Mouse (Mus musculus): Measurements from ENCODE around the gene Uxs1.
A peak's percentile ranks its signal among the peaks of the same experiment; 100 is the strongest.

The Uxs1 gene

DNA sequence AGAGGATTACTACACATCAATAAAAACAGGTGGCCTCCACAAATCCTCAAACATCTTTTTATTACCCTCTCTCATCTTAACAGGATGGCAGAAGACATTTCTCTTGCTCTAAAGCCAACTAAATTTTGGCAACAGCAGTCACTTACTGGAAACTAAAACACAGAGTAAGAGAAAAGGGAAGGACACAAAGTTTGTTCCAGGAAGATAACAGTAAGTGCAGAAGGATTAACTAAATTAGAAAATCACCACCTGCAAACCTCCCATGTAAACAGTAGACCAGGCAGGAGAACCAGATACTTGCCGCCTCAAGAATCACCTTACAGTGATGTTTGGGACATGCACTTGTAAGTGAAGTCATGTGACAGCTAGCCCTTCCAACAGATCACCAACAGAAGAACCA is 5.8 kb downstream of the Uxs1 start:
- no peak for DNase-seq (ENCODE audit: low read depth, low spot score)
- no peaks in the 10 kb centered on the region for H3K27me3 ChIP-seq (ENCODE audit: control insufficient read depth, insufficient read depth, low read length, poor library complexity, severe bottlenecking)
- no peaks in the 10 kb centered on the region for H3K36me3 ChIP-seq (ENCODE audit: control insufficient read depth, insufficient read depth, low read length, poor library complexity, severe bottlenecking)

DNA sequence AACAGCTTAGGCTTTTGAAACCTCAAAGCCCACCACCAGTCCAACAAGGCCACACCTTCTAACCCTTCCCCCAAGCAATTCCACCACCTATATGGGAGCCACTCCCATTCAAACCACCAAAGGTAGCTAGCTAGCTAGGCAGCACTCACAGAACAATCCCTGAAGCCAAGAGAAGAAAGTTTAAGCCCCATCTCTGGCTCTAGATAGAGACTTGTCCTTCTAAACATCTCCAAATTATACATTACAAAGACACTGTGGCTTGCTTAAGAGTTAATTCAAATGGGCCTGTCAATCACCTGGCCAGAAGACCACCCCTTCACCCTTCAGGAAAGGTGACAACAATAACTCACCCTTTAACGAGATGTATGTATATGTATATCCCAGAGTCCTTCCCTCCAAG is 7.0 kb downstream of the Uxs1 start:
- no peaks in the 10 kb centered on the region for H3K36me3 ChIP-seq (ENCODE audit: control insufficient read depth, insufficient read depth, low read length, poor library complexity, severe bottlenecking)
- no peak for DNase-seq (ENCODE audit: low read depth, low spot score)
- H3K27me3 ChIP-seq (ENCODE audit: control insufficient read depth, insufficient read depth, low read length, poor library complexity, severe bottlenecking) = no peaks in the 10 kb centered on the region

DNA sequence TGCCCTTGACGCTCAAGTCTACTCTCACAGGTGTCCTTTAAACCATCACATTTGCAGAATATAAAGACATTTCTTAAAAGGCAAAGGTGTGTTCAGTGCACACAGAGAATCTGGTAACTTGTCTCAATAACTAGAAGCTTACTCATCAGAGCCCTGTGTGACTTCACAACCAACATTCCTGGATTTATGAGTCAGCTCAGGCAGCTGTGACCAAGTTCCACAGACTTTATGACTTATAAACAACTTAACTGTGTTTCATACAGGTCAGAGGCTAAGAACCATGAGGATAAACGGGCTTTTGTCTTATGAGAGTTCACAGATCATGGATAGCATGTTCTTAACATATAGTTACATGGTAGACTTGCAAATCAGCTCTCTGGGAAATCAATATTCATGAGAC is 8.5 kb downstream of the Uxs1 start:
- H3K36me3 ChIP-seq (ENCODE audit: control insufficient read depth, insufficient read depth, low read length, poor library complexity, severe bottlenecking) = no peaks in the 10 kb centered on the region
- H3K27me3 ChIP-seq (ENCODE audit: control insufficient read depth, insufficient read depth, low read length, poor library complexity, severe bottlenecking) = no peaks in the 10 kb centered on the region
- no peak for DNase-seq (ENCODE audit: low read depth, low spot score)

- H3K36me3 ChIP-seq (ENCODE audit: control insufficient read depth, insufficient read depth, low read length, poor library complexity, severe bottlenecking) = no peaks in the 10 kb centered on the region
- H3K27me3 ChIP-seq (ENCODE audit: control insufficient read depth, insufficient read depth, low read length, poor library complexity, severe bottlenecking) = no peaks in the 10 kb centered on the region
- no peak for DNase-seq (ENCODE audit: low read depth, low spot score)
Measured at GRCm38 (mm10) chr1:43818356-43818755, 9.2 kb downstream of the Uxs1 start.

DNA sequence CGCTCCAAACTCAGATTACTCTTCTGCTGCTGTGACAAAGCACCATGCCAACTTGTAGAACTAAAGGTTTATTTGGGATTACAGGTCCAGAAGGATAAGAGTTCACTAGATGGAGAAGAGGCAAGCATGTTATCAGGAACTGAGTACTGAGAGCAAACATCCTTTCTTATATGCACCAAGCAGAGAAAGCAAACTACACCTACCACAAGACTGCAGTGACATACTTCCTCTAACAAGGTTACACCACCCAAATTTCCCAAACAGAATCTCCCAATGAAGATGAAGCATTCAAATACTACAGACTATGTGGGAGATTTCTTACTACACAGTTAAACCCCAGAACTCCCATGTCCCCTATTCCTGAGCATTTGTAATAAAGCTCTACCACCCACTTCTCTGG is 15.8 kb downstream of the Uxs1 start:
- no peaks in the 10 kb centered on the region; the same call in 1 of the 2 replicates for H3K27me3 ChIP-seq (ENCODE audit: control insufficient read depth, insufficient read depth, low read length, poor library complexity, severe bottlenecking)
- peak; percentile 13 for DNase-seq (ENCODE audit: low read depth, low spot score)

GRCm38 (mm10) chr1:43811055-43811454 is 16.5 kb downstream of the Uxs1 start:
- DNase-seq (ENCODE audit: low read depth, low spot score) = peak; percentile 49
- H3K36me3 ChIP-seq (ENCODE audit: control insufficient read depth, insufficient read depth, low read length, poor library complexity, severe bottlenecking) = no peaks in the 10 kb centered on the region
- H3K27me3 ChIP-seq (ENCODE audit: control insufficient read depth, insufficient read depth, low read length, poor library complexity, severe bottlenecking) = no peaks in the 10 kb centered on the region; the same call in 1 of the 2 replicates

More for the DNA sequence above, 15.8 kb downstream of the Uxs1 start:
- H3K36me3 ChIP-seq (ENCODE audit: control insufficient read depth, insufficient read depth, low read length, poor library complexity, severe bottlenecking) = no peaks in the 10 kb centered on the region

DNA sequence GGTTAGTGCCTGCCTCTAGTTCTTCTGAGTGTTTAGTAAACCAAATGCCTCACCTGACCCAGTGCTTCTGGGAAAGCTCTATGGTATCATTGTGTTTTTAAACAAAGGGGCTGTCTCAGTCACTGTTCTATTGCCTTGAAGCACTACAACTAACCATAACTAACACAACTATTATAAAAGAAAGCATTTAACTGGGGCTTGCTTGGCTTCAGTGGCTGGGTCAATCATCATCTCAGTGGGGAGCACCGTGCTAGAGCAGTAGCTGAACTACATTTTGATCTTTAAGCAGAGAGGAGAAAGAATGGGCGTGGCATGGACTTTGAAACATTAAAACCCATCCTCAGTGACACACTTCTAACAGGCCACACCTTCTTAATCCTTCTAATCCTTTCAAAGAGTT is 18.2 kb downstream of the Uxs1 start:
- no peak for DNase-seq (ENCODE audit: low read depth, low spot score)
- H3K27me3 ChIP-seq (ENCODE audit: control insufficient read depth, insufficient read depth, low read length, poor library complexity, severe bottlenecking) = no peaks in the 10 kb centered on the region; the same call in 1 of the 2 replicates
- H3K36me3 ChIP-seq (ENCODE audit: control insufficient read depth, insufficient read depth, low read length, poor library complexity, severe bottlenecking) = no peaks in the 10 kb centered on the region

- no peak for DNase-seq (ENCODE audit: low read depth, low spot score)
- no peaks in the 10 kb centered on the region; the same call in 1 of the 2 replicates for H3K36me3 ChIP-seq (ENCODE audit: control insufficient read depth, insufficient read depth, low read length, poor library complexity, severe bottlenecking)
- H3K27me3 ChIP-seq (ENCODE audit: control insufficient read depth, insufficient read depth, low read length, poor library complexity, severe bottlenecking) = no peaks in the 10 kb centered on the region; the same call in 1 of the 2 replicates
Measured at GRCm38 (mm10) chr1:43803906-43804474, 23.6 kb downstream of the Uxs1 start.

DNA sequence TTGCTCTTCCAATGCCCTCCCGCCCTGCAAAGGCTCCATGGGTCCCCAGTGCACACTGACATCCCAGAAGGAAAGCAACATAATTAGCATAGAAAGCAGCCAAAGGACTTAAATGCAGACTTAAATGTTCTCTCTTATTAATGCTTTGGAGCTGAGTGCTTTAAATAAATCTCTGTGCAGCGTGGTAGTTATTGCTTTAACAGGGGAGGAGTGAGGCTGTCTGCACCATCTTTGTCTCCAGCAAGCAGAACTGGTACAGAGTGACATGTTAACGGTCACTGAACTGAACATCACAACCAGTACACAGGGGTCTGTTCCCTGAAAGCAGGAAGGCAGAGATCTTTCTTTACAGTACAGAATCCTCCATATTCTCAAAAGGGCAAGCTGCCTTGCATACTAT is 29.6 kb downstream of the Uxs1 start:
- Histone ChIP-seq H3K36me3 (ENCODE audit: control insufficient read depth, insufficient read depth, low read length, poor library complexity, severe bottlenecking) (0 out of 2 replicates have a peak, but pooled peaks cover 3% of the 10 kb centered on the region), H3K27me3 (ENCODE audit: control insufficient read depth, insufficient read depth, low read length, poor library complexity, severe bottlenecking) (no peaks in the 10 kb centered on the region)
- no peak for DNase-seq (ENCODE audit: low read depth, low spot score)

DNA sequence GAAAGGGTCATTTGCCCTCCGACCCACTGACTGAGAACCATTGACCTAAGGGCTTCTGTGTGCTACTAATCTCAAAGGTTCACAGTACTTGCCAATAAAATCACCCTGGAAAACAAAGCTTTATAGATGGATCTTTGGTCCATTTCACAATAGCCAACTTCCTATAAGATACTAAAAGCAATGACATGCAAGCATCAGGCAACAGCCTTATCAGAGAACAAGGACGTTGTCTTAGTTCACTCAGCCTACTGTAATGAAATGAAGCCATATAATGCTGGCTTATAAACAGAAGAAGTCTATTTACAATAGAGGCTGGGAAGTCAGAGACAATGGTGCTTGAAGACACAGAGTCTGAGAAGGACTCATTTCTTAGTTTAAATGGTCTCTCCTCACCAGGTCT is 37.8 kb downstream of the Uxs1 start:
- DNase-seq (ENCODE audit: low read depth, low spot score) = no peak

DNA sequence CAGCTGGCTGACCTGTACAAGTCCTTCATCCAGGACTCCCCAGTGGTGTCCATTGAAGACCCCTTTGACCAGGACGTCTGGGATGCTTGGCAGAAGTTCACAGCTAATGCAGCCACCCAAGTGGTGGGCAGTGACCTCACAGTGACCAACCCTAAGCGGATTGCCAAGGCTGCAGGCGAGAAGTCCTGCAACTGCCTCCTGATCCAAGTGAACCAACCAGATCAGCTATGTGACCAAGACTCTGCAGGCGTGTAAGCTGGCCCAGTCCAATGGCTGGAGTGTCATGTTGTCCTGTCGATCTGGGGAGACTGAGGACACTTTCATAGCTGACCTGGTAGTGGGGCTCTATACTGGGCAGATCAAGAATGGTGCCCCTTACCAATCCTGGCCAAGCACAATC is 40.9 kb downstream of the Uxs1 start:
- no peaks in the 10 kb centered on the region for H3K36me3 ChIP-seq (ENCODE audit: control insufficient read depth, insufficient read depth, low read length, poor library complexity, severe bottlenecking)
- H3K27me3 ChIP-seq (ENCODE audit: control insufficient read depth, insufficient read depth, low read length, poor library complexity, severe bottlenecking) = no peaks in the 10 kb centered on the region
- DNase-seq (ENCODE audit: low read depth, low spot score) = no peak

More for the DNA sequence above, 37.8 kb downstream of the Uxs1 start:
- Histone ChIP-seq H3K36me3 (ENCODE audit: control insufficient read depth, insufficient read depth, low read length, poor library complexity, severe bottlenecking) (0 out of 2 replicates have a peak, but pooled peaks cover 3% of the 10 kb centered on the region), H3K27me3 (ENCODE audit: control insufficient read depth, insufficient read depth, low read length, poor library complexity, severe bottlenecking) (no peaks in the 10 kb centered on the region)

DNA sequence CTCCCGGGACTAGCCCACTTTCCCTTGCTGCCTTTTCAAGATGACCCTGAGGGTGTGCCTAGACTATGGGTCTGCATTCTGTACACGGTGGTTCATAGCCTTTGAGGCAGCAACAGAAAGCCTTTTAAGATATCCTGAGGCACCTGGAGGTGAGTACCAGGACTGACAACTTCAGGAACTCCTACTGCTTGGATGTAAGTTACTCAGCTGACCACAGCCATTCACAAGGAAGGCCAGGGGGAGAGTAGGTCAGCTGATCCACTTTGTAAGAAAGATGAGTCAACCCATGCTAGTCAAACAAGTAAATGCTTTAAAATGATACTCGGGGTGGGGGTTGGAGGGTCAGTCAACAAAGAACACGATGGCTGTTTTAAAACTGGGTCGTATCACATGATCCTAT is 42.3 kb downstream of the Uxs1 start:
- H3K36me3 ChIP-seq (ENCODE audit: control insufficient read depth, insufficient read depth, low read length, poor library complexity, severe bottlenecking) = no peaks in the 10 kb centered on the region
- no peak for DNase-seq (ENCODE audit: low read depth, low spot score)
- H3K27me3 ChIP-seq (ENCODE audit: control insufficient read depth, insufficient read depth, low read length, poor library complexity, severe bottlenecking) = no peaks in the 10 kb centered on the region

- Histone ChIP-seq H3K27me3 (ENCODE audit: control insufficient read depth, insufficient read depth, low read length, poor library complexity, severe bottlenecking) (no peaks in the 10 kb centered on the region), H3K36me3 (ENCODE audit: control insufficient read depth, insufficient read depth, low read length, poor library complexity, severe bottlenecking) (no peaks in the 10 kb centered on the region)
- DNase-seq (ENCODE audit: low read depth, low spot score) = no peak
Measured at GRCm38 (mm10) chr1:43783186-43783585, 44.4 kb downstream of the Uxs1 start.

DNA sequence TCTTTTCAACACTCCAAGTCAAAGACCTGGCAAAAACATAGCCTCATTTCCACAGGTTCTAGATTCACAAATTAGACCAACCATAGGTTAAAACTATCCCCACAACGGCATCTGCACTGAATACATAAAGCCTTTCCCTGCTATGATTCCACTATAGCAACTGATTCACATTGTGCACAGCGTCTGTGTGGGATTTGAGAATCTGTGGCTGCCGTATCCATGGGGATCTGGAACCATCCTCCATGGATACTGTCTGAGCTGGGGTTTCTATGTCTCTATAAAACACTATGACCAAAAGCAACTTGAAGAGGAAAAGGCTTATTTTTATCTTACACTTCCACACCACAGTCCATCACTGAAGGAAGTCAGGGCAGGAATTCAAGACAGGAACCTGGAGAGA is 44.9 kb downstream of the Uxs1 start:
- Histone ChIP-seq H3K27me3 (ENCODE audit: control insufficient read depth, insufficient read depth, low read length, poor library complexity, severe bottlenecking) (no peaks in the 10 kb centered on the region), H3K36me3 (ENCODE audit: control insufficient read depth, insufficient read depth, low read length, poor library complexity, severe bottlenecking) (no peaks in the 10 kb centered on the region)
- no peak for DNase-seq (ENCODE audit: low read depth, low spot score)

- Histone ChIP-seq H3K27me3 (ENCODE audit: control insufficient read depth, insufficient read depth, low read length, poor library complexity, severe bottlenecking) (no peaks in the 10 kb centered on the region), H3K36me3 (ENCODE audit: control insufficient read depth, insufficient read depth, low read length, poor library complexity, severe bottlenecking) (no peaks in the 10 kb centered on the region)
- DNase-seq (ENCODE audit: low read depth, low spot score) = no peak
Measured at GRCm38 (mm10) chr1:43781672-43782071, 45.9 kb downstream of the Uxs1 start.

- Histone ChIP-seq H3K27me3 (ENCODE audit: control insufficient read depth, insufficient read depth, low read length, poor library complexity, severe bottlenecking) (no peaks in the 10 kb centered on the region), H3K36me3 (ENCODE audit: control insufficient read depth, insufficient read depth, low read length, poor library complexity, severe bottlenecking) (no peaks in the 10 kb centered on the region)
- no peak for DNase-seq (ENCODE audit: low read depth, low spot score)
Measured at GRCm38 (mm10) chr1:43781195-43781594, 46.4 kb downstream of the Uxs1 start.
